ENCODE assay signal across 11 mouse cellular contexts in genomic region chr11:109494890-109495770, GRCm38 (mm10). TPM values are rescaled to one million over a fixed set of nuclear protein-coding genes. Genes with fewer than 3 reads are reported as not detected.
A peak's percentile ranks its signal among the peaks of the same experiment; 100 is the strongest.
DNase-seq lines count a peak whose midpoint lies in the region; ATAC-seq lines count a peak whose summit lies in the region.
"Had no signal": no experiment of that assay in that cellular context is flagged by ENCODE, and none has a peak within 500 bp of the region (broad histone marks: within the 10 kb centered on the region; RNA-seq: fewer than 3 reads in every experiment).

No protein-coding gene starts in this region.

- no peaks in the 10 kb centered on the region for H3K9me3 ChIP-seq in hindbrain, embryonic 11.5 days (ENCODE audit: control insufficient read depth, low read length)
- no peaks in the 10 kb centered on the region for H3K9me3 ChIP-seq in hindbrain, embryonic 12.5 days (replicated peaks)
- no peaks in the 10 kb centered on the region for H3K9me3 ChIP-seq in hindbrain, embryonic 16.5 days (ENCODE audit: control insufficient read depth, low read length)
- H3K9me3 ChIP-seq: midbrain, embryonic 12.5 days had no signal

- H3K27me3 ChIP-seq in hindbrain, embryonic 11.5 days (ENCODE audit: control insufficient read depth, insufficient read depth, low read length): no peaks in the 10 kb centered on the region
- no peaks in the 10 kb centered on the region for H3K27me3 ChIP-seq in hindbrain, embryonic 12.5 days
- no peaks in the 10 kb centered on the region for H3K27me3 ChIP-seq in hindbrain, embryonic 16.5 days (replicated peaks; ENCODE audit: control insufficient read depth, insufficient read depth, low read length)

- no peak overlapping the region for H3K27ac ChIP-seq in hindbrain, embryonic 11.5 days (ENCODE audit: low read depth, low read length)
- H3K27ac ChIP-seq in hindbrain, embryonic 12.5 days: no peak overlapping the region
- H3K27ac ChIP-seq in hindbrain, embryonic 16.5 days (ENCODE audit: low read depth, low read length): no peak overlapping the region
- H3K27ac ChIP-seq: midbrain, embryonic 12.5 days had no signal

- ATAC-seq in hindbrain, embryonic 11.5 days (ENCODE audit: low FRiP score): no peak
- ATAC-seq in hindbrain, embryonic 12.5 days (ENCODE audit: low FRiP score): no peak
- ATAC-seq in inflammation-experienced regulatory T-cells, adult 6 months: peak; percentile 36
- ATAC-seq in hindbrain, embryonic 16.5 days: no peak

- H3K4me3 ChIP-seq in hindbrain, embryonic 11.5 days (ENCODE audit: low read depth, low read length): no peak overlapping the region
- H3K4me3 ChIP-seq in hindbrain, embryonic 12.5 days: no peak overlapping the region
- H3K4me3 ChIP-seq in hindbrain, embryonic 16.5 days (ENCODE audit: low read length): no peak overlapping the region
- H3K4me3 ChIP-seq: midbrain, embryonic 12.5 days had no signal

- no peaks in the 10 kb centered on the region; the same call in 1 of the 2 replicates for H3K4me1 ChIP-seq in hindbrain, embryonic 11.5 days (replicated peaks; ENCODE audit: control insufficient read depth, insufficient read depth, low read length)
- peaks cover 17% of the 10 kb centered on the region for H3K4me1 ChIP-seq in hindbrain, embryonic 12.5 days
- H3K4me1 ChIP-seq in hindbrain, embryonic 16.5 days (ENCODE audit: control insufficient read depth, insufficient read depth, low read depth, low read length): peaks cover 5% of the 10 kb centered on the region; the same call in 1 of the 2 replicates

- peak; percentile 13 for DNase-seq in hindbrain, embryonic 11.5 days (ENCODE audit: low spot score)
- peak; percentile 69 to 88 for DNase-seq in kidney, postnatal 25 days
- peak; percentile 42 to 53 for DNase-seq in spleen, adult 18-20 months
- no peak for DNase-seq in gastrocnemius, adult 18-20 months (ENCODE audit: low spot score)
- DNase-seq in right cerebral cortex, postnatal 36 days (ENCODE audit: low spot score in 2 of 2): no peak
- DNase-seq: cerebellum, postnatal 10 days; layer of hippocampus, postnatal 36 days had no signal

- H3K36me3 ChIP-seq in hindbrain, embryonic 11.5 days (ENCODE audit: control insufficient read depth, insufficient read depth, low read length): no peaks in the 10 kb centered on the region
- H3K36me3 ChIP-seq in hindbrain, embryonic 12.5 days: no peaks in the 10 kb centered on the region
- H3K36me3 ChIP-seq in hindbrain, embryonic 16.5 days (ENCODE audit: control insufficient read depth, insufficient read depth, low read length): no peaks in the 10 kb centered on the region
- H3K36me3 ChIP-seq: midbrain, embryonic 12.5 days had no signal

- no peak overlapping the region for H3K9ac ChIP-seq in hindbrain, embryonic 11.5 days (ENCODE audit: low read depth, low read length)
- no peak overlapping the region for H3K9ac ChIP-seq in hindbrain, embryonic 12.5 days
- no peak overlapping the region for H3K9ac ChIP-seq in hindbrain, embryonic 16.5 days (ENCODE audit: low read depth, low read length)
- H3K9ac ChIP-seq: midbrain, embryonic 12.5 days had no signal

- WGBS in hindbrain, embryonic 11.5 days: 61% methylated on average over 24 of the region's 24 CpGs
- 54% methylated on average over 24 of the region's 24 CpGs for WGBS in hindbrain, embryonic 12.5 days
- WGBS in hindbrain, embryonic 16.5 days: 53% methylated on average over 24 of the region's 24 CpGs

- H3K4me2 ChIP-seq in hindbrain, embryonic 11.5 days (replicated peaks; ENCODE audit: low read depth, low read length): no peak overlapping the region
- no peak overlapping the region for H3K4me2 ChIP-seq in hindbrain, embryonic 12.5 days (replicated peaks)
- no peak overlapping the region for H3K4me2 ChIP-seq in hindbrain, embryonic 16.5 days (ENCODE audit: low read length)
- H3K4me2 ChIP-seq: midbrain, embryonic 12.5 days had no signal

RNA-seq across cellular contexts. Expression of gene Slc16a6, which starts 21.7 kb away (rescaled TPM):
- polyA plus RNA-seq in hindbrain, embryonic 11.5 days (2014; fragmentation: Nextera tagmentation; extraction: Ambion mirVana): 4.6 and 6.0 TPM in 2 replicates
- 4.0 and 4.6 TPM in 2 replicates for polyA plus RNA-seq in hindbrain, embryonic 12.5 days (2016; fragmentation: Nextera tagmentation; extraction: Ambion mirVana)
- polyA plus RNA-seq in inflammation-experienced regulatory T-cells, adult 6 months (2017; shearing (Covaris generic)): 10 to 100 TPM; 22.4 to 30.5 (median 26.4) TPM
- total RNA-seq in gastrocnemius, adult 18-20 months (2021): 1 to 10 TPM; 3.7 to 7.1 TPM
- polyA plus RNA-seq in hindbrain, embryonic 16.5 days (2015; fragmentation: Nextera tagmentation; extraction: Ambion mirVana): 5.4 and 6.4 TPM in 2 replicates

RNA-seq across cellular contexts. Expression of gene Arsg, which starts 22.0 kb away (rescaled TPM):
- 3.1 and 4.2 TPM in 2 replicates for polyA plus RNA-seq in hindbrain, embryonic 11.5 days (2014; fragmentation: Nextera tagmentation; extraction: Ambion mirVana)
- polyA plus RNA-seq in hindbrain, embryonic 12.5 days (2016; fragmentation: Nextera tagmentation; extraction: Ambion mirVana): 4.7 and 5.9 TPM in 2 replicates
- 1 to 10 TPM; 1.8 to 8.0 (median 4.6) TPM for polyA plus RNA-seq in inflammation-experienced regulatory T-cells, adult 6 months (2017; shearing (Covaris generic))
- 1 to 10 TPM; 1.2 to 1.6 TPM for total RNA-seq in gastrocnemius, adult 18-20 months (2021)
- 8.0 and 9.0 TPM in 2 replicates for polyA plus RNA-seq in hindbrain, embryonic 16.5 days (2015; fragmentation: Nextera tagmentation; extraction: Ambion mirVana)

Comparison
In these comparisons a context has a peak if more than half of its experiments do, and no peak if none do; other contexts are left out.
1. DNase-seq: peak in hindbrain, embryonic 11.5 days (single experiment), kidney, postnatal 25 days (2 of 2) and spleen, adult 18-20 months (2 of 2); none in gastrocnemius, adult 18-20 months (single experiment) and right cerebral cortex, postnatal 36 days (0 of 2).